Mouse (Mus musculus): ENCODE measurements around the gene Sez6l. TPM values are rescaled to one million over a fixed set of nuclear protein-coding genes. Genes with fewer than 3 reads are reported as not detected.

Sez6l gene
- total and polyA plus RNA-seq, 3 experiments: 0.11 TPM; not detected in 2

GRCm38 (mm10) chr5:112525271-112525670 is 51.7 kb downstream of the Sez6l start:
- Histone ChIP-seq H3K4me3 (ENCODE audit: low read depth, low read length) (no peak overlapping the region), H3K4me1 (ENCODE audit: insufficient read depth, low read depth, low read length) (no peaks in the 10 kb centered on the region), H3K27me3 (ENCODE audit: insufficient read depth, low read length) (no peaks in the 10 kb centered on the region), H3K36me3 (replicated peaks) (no peaks in the 10 kb centered on the region), H3K9me3 (replicated peaks) (peaks cover 93% of the 10 kb centered on the region)
- DNase-seq (ENCODE audit: low spot score) (no peak), ATAC-seq (ENCODE audit: extremely low read depth, insufficient number of reproducible peaks, low FRiP score, poor library complexity, severe bottlenecking) (no peak)
- TF ChIP-seq CTCF (IDR thresholded peaks at IDR 0.05; ENCODE audit: low read depth, low read length) (no peak), TAL1 (conservative IDR thresholded peaks at IDR 0.05; ENCODE audit: low read depth, low read length) (no peak)

GRCm38 (mm10) chr5:112523796-112524195 is 53.2 kb downstream of the Sez6l start:
- ATAC-seq (ENCODE audit: extremely low read depth, insufficient number of reproducible peaks, low FRiP score, poor library complexity, severe bottlenecking) (no peak), DNase-seq (ENCODE audit: low spot score) (no peak)
- no peak for TF ChIP-seq CTCF (IDR thresholded peaks at IDR 0.05; ENCODE audit: low read depth, low read length)
- no peak for TF ChIP-seq POLR2AphosphoS5 (IDR thresholded peaks at IDR 0.05; ENCODE audit: insufficient replicate concordance, low read depth, low read length)
- TF ChIP-seq TAL1 (conservative IDR thresholded peaks at IDR 0.05; ENCODE audit: low read depth, low read length): no peak
- no peak for TF ChIP-seq GATA1 (IDR thresholded peaks at IDR 0.05; ENCODE audit: borderline replicate concordance, low read length)
- TF ChIP-seq GATA2 (IDR thresholded peaks at IDR 0.05; ENCODE audit: borderline replicate concordance, low read depth, low read length): no peak
- Histone ChIP-seq H3K4me1 (ENCODE audit: insufficient read depth, low read depth, low read length) (no peaks in the 10 kb centered on the region), H3K4me3 (ENCODE audit: low read depth, low read length) (no peak overlapping the region), H3K27me3 (ENCODE audit: insufficient read depth, low read length) (no peaks in the 10 kb centered on the region), H3K36me3 (replicated peaks) (no peaks in the 10 kb centered on the region), H3K9me3 (replicated peaks) (peaks cover 95% of the 10 kb centered on the region)

GRCm38 (mm10) chr5:112523331-112523730 is 53.7 kb downstream of the Sez6l start:
- Histone ChIP-seq H3K27me3 (ENCODE audit: insufficient read depth, low read length) (no peaks in the 10 kb centered on the region), H3K9me3 (replicated peaks) (peaks cover 93% of the 10 kb centered on the region), H3K4me1 (ENCODE audit: insufficient read depth, low read depth, low read length) (no peaks in the 10 kb centered on the region), H3K36me3 (replicated peaks) (no peaks in the 10 kb centered on the region), H3K4me3 (ENCODE audit: low read depth, low read length) (no peak overlapping the region)
- ATAC-seq (ENCODE audit: extremely low read depth, insufficient number of reproducible peaks, low FRiP score, poor library complexity, severe bottlenecking) (no peak), DNase-seq (ENCODE audit: low spot score) (no peak)
- no peak for TF ChIP-seq POLR2AphosphoS5 (IDR thresholded peaks at IDR 0.05; ENCODE audit: insufficient replicate concordance, low read depth, low read length)
- no peak for TF ChIP-seq GATA2 (IDR thresholded peaks at IDR 0.05; ENCODE audit: borderline replicate concordance, low read depth, low read length)
- TF ChIP-seq GATA1 (IDR thresholded peaks at IDR 0.05; ENCODE audit: borderline replicate concordance, low read length): no peak
- no peak for TF ChIP-seq CTCF (IDR thresholded peaks at IDR 0.05; ENCODE audit: low read depth, low read length)

GRCm38 (mm10) chr5:112521703-112522527 is 55.1 kb downstream of the Sez6l start:
- TF ChIP-seq POLR2AphosphoS5 (IDR thresholded peaks at IDR 0.05; ENCODE audit: insufficient replicate concordance, low read depth, low read length): no peak
- TF ChIP-seq CTCF (IDR thresholded peaks at IDR 0.05; ENCODE audit: low read depth, low read length): no peak
- TF ChIP-seq TAL1 (conservative IDR thresholded peaks at IDR 0.05; ENCODE audit: low read depth, low read length): no peak
- TF ChIP-seq GATA1 (IDR thresholded peaks at IDR 0.05; ENCODE audit: borderline replicate concordance, low read length): no peak
- Histone ChIP-seq H3K4me1 (ENCODE audit: insufficient read depth, low read depth, low read length) (no peaks in the 10 kb centered on the region), H3K4me3 (ENCODE audit: low read depth, low read length) (no peak overlapping the region), H3K9me3 (replicated peaks) (peaks cover 94% of the 10 kb centered on the region), H3K36me3 (replicated peaks) (no peaks in the 10 kb centered on the region), H3K27me3 (ENCODE audit: insufficient read depth, low read length) (no peaks in the 10 kb centered on the region)
- ATAC-seq (ENCODE audit: extremely low read depth, insufficient number of reproducible peaks, low FRiP score, poor library complexity, severe bottlenecking) (no peak), DNase-seq (ENCODE audit: low spot score) (no peak)

GRCm38 (mm10) chr5:112520826-112521702 is 55.9 kb downstream of the Sez6l start:
- H3K4me1 ChIP-seq (ENCODE audit: insufficient read depth, low read depth, low read length): no peaks in the 10 kb centered on the region
- H3K36me3 ChIP-seq (replicated peaks): no peaks in the 10 kb centered on the region
- H3K9me3 ChIP-seq (replicated peaks): peaks cover 95% of the 10 kb centered on the region
- DNase-seq (ENCODE audit: low spot score) (no peak), ATAC-seq (ENCODE audit: extremely low read depth, insufficient number of reproducible peaks, low FRiP score, poor library complexity, severe bottlenecking) (no peak)
- no peak for TF ChIP-seq POLR2AphosphoS5 (IDR thresholded peaks at IDR 0.05; ENCODE audit: insufficient replicate concordance, low read depth, low read length)
- no peak for TF ChIP-seq GATA2 (IDR thresholded peaks at IDR 0.05; ENCODE audit: borderline replicate concordance, low read depth, low read length)
- TF ChIP-seq TAL1 (conservative IDR thresholded peaks at IDR 0.05; ENCODE audit: low read depth, low read length): no peak
- no peak for TF ChIP-seq CTCF (IDR thresholded peaks at IDR 0.05; ENCODE audit: low read depth, low read length)
- no peak for TF ChIP-seq GATA1 (IDR thresholded peaks at IDR 0.05; ENCODE audit: borderline replicate concordance, low read length)
- H3K4me3 ChIP-seq (ENCODE audit: low read depth, low read length): no peak overlapping the region
- no peaks in the 10 kb centered on the region for H3K27me3 ChIP-seq (ENCODE audit: insufficient read depth, low read length)

GRCm38 (mm10) chr5:112518773-112519172 is 58.2 kb downstream of the Sez6l start:
- H3K4me3 ChIP-seq (ENCODE audit: low read depth, low read length): no peak overlapping the region
- no peak for ATAC-seq (ENCODE audit: extremely low read depth, insufficient number of reproducible peaks, low FRiP score, poor library complexity, severe bottlenecking)
- TF ChIP-seq GATA1 (IDR thresholded peaks at IDR 0.05; ENCODE audit: borderline replicate concordance, low read length): no peak

More at GRCm38 (mm10) chr5:112518773-112519172, 58.2 kb downstream of the Sez6l start:
- Histone ChIP-seq H3K27me3 (ENCODE audit: insufficient read depth, low read length) (no peaks in the 10 kb centered on the region), H3K4me1 (ENCODE audit: insufficient read depth, low read depth, low read length) (no peaks in the 10 kb centered on the region), H3K36me3 (replicated peaks) (no peaks in the 10 kb centered on the region), H3K9me3 (replicated peaks) (peaks cover 92% of the 10 kb centered on the region)
- no peak for DNase-seq (ENCODE audit: low spot score)
